Mouse (Mus musculus): ENCODE measurements around the gene Trabd2b. TPM values are rescaled to one million over a fixed set of nuclear protein-coding genes. Genes with fewer than 3 reads are reported as not detected.

The Trabd2b gene
- polyA plus RNA-seq (2012; rRNA removed; ENCODE audit: low replicate concordance) = 0.37 and 0.64 TPM in 2 replicates

GRCm38 (mm10) chr4:114406355-114407101 lies at the start of gene Trabd2b:
TSS of gene Trabd2b (plus strand) at chr4:114406724.

Other genes with a start within 250 kb of the Trabd2b start
- not detected in 2 replicates for gene Skint11, start 243.3 kb upstream of the Trabd2b start, polyA plus RNA-seq (2012; rRNA removed; ENCODE audit: low replicate concordance)